Mouse (Mus musculus) fat pad, adult 2 months (tissue): ENCODE results near the gene Atp1b3.

ENCODE experiments used
- DNase-seq: peaks from one replicate; pipeline ENCODE4 v3.0.0-alpha.2; 2011; ENCODE audit warnings: low read depth, low spot score; ENCODE audit errors: extremely low read depth

Gene Atp1b3

GRCm38 (mm10) chr9:96284916-96285315, 79.3 kb downstream of the Atp1b3 start:
- no peak for DNase-seq
